Mouse (Mus musculus) erythroblast, embryonic 14.5 days (primary cell): ENCODE measurements at regions not wholly inside any gene's neighbourhood (a gene's known extent, or its start where the extent isn't known, plus 50 kb on each side); places are given as distances from the start of the nearest gene placed in this dataset.

Experiments used
- GATA1 ChIP-seq: IDR thresholded peaks from 2 replicates; pipeline ENCODE4 v1.6.1; 2012; ENCODE audit warnings: low read length, inconsistent platforms, mixed read lengths
- TAL1 ChIP-seq: IDR thresholded peaks from 3 replicates; pipeline ENCODE4 v1.6.1; 2012; ENCODE audit warnings: low read length, inconsistent platforms, mixed read lengths

GRCm38 (mm10) chr1:76336011-76336410 is 789.9 kb downstream of the Slc4a3 start:
- no peak for TF ChIP-seq TAL1
- TF ChIP-seq GATA1, result no peak
